Mouse (Mus musculus) forebrain, embryonic 10.5 days (tissue): ENCODE data around the gene Gm44596. TPM values are rescaled to one million over a fixed set of nuclear protein-coding genes. Genes with fewer than 3 reads are reported as not detected.
"Not testable (repeated sequence)": the region's sequence is repeated elsewhere in the genome, so short reads cannot be mapped to it uniquely, and the experiment has no call there.

Source experiments
- DNase-seq: peaks from one replicate; pipeline ENCODE4 v3.0.0-alpha.2; 2017; ENCODE audit warnings: low spot score; ENCODE audit errors: extremely low spot score
- H3K27ac ChIP-seq: fragments of 300-500 bp; sonication (generic); 2 replicates; pipeline ENCODE4 v1.5.1; 2016; ENCODE audit warnings: mild to moderate bottlenecking
- H3K27me3 ChIP-seq: fragments of 300-500 bp; sonication (generic); 2 replicates; pipeline ENCODE4 v1.6.1; 2016; ENCODE audit warnings: mild to moderate bottlenecking; ENCODE audit not compliant: poor library complexity, severe bottlenecking
- H3K36me3 ChIP-seq: fragments of 300-500 bp; sonication (generic); replicated peaks from 2 replicates; pipeline ENCODE4 v1.6.1; 2016; ENCODE audit warnings: mild to moderate bottlenecking, moderate library complexity
- H3K4me1 ChIP-seq: fragments of 300-500 bp; sonication (generic); 2 replicates; pipeline ENCODE4 v1.6.1; 2016
- H3K4me3 ChIP-seq: fragments of 300-500 bp; sonication (generic); 2 replicates; pipeline ENCODE4 v1.5.1; 2016; ENCODE audit warnings: mild to moderate bottlenecking, moderate library complexity
- H3K9me3 ChIP-seq: fragments of 300-500 bp; sonication (generic); 2 replicates; pipeline ENCODE4 v1.6.1; 2016; ENCODE audit warnings: mild to moderate bottlenecking, moderate library complexity
- WGBS: fragments of 180-500 bp; shearing (Covaris S2); methylation state at CpG from one replicate; pipeline ENCODE4 v1.1.7; 2016; 5-methylcytosine and 5-hydroxymethylcytosine counted together
- polyA plus RNA-seq: library from polyadenylated mRNA; unstranded; fragments of >200 nt; fragmentation: Nextera tagmentation; extraction: Ambion mirVana; gene quantifications from 2 replicates; pipeline ENCODE4 v1.2.1, GENCODE M21; 2016

Gm44596 gene
- polyA plus RNA-seq, 1 experiment from 2014 or later: not detected

- peak overlapping the region; percentile 81 for H3K4me3 ChIP-seq
- peak overlapping the region; percentile 97 for H3K27ac ChIP-seq
- DNase-seq: no peak
- no peaks in the 10 kb centered on the region for H3K27me3 ChIP-seq
- no peaks in the 10 kb centered on the region for H3K9me3 ChIP-seq
- peaks cover 59% of the 10 kb centered on the region for H3K36me3 ChIP-seq
- H3K4me1 ChIP-seq: peaks cover 50% of the 10 kb centered on the region
- WGBS: 18% methylated on average over 9 of the region's 9 CpGs
These were observed 13.4 kb upstream of the Gm44596 start for GRCm38 (mm10) chr6:128361901-128362300.

- H3K27me3 ChIP-seq: no peaks in the 10 kb centered on the region
- peak within 1 kb of the TSS; percentile 81 for H3K4me3 ChIP-seq
- DNase-seq: peak; percentile 88
- peaks cover 50% of the 10 kb centered on the region for H3K4me1 ChIP-seq
- peak within 1 kb of the TSS; percentile 97 for H3K27ac ChIP-seq
- H3K36me3 ChIP-seq: peaks cover 59% of the 10 kb centered on the region
- under 1% methylated on average over 57 of the region's 76 CpGs for WGBS
- H3K9me3 ChIP-seq: no peaks in the 10 kb centered on the region
These were observed 12.8 kb upstream of the Gm44596 start, which contains the start of the genes Rhno1 and Foxm1 for GRCm38 (mm10) chr6:128362381-128363006. TSS of gene Rhno1 (minus strand) at chr6:128362911. TSS of gene Foxm1 (plus strand) at chr6:128362967.

GRCm38 (mm10) chr6:128363007-128363825 is 12.1 kb upstream of the Gm44596 start:
- 2% methylated on average over 46 of the region's 46 CpGs for WGBS
- Histone ChIP-seq H3K4me1 (peaks cover 50% of the 10 kb centered on the region), H3K27ac (peak overlapping the region; percentile 97), H3K9me3 (no peaks in the 10 kb centered on the region), H3K27me3 (no peaks in the 10 kb centered on the region), H3K36me3 (peaks cover 59% of the 10 kb centered on the region), H3K4me3 (peak overlapping the region; percentile 81)
- DNase-seq: peak; percentile 71

DNA sequence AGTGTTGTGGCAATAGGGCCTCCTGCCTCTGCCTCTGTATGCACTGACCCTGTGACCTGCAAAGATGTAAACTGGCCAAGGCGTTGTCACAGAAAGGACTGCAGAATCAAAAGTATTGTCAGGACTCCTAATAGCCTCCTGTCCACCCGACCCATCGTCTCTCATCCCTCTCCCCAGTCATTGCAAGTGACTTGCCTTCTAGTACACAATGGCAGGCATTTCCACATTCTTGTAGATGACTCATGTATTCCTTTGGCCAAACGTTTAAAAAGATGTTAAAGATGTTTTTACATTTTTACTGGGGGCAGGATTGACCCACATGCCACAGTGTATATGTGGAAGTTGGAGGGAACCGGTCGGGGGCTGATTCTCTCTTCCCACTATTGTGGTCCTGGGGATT is 10.6 kb upstream of the Gm44596 start:
- WGBS: 88% methylated on average over 6 of the region's 6 CpGs
- Histone ChIP-seq H3K4me3 (peak overlapping the region; percentile 81; the same call in 1 of the 2 replicates), H3K36me3 (peaks cover 65% of the 10 kb centered on the region), H3K9me3 (no peaks in the 10 kb centered on the region), H3K27ac (no peak overlapping the region), H3K4me1 (peaks cover 48% of the 10 kb centered on the region), H3K27me3 (no peaks in the 10 kb centered on the region)
- no peak for DNase-seq

GRCm38 (mm10) chr6:128366466-128366865 is 8.8 kb upstream of the Gm44596 start:
- 92% methylated on average over 5 of the region's 5 CpGs for WGBS

GRCm38 (mm10) chr6:128370040-128370439 is 5.3 kb upstream of the Gm44596 start:
- Histone ChIP-seq H3K36me3 (peaks cover 100% of the 10 kb centered on the region), H3K4me1 (peaks cover 25% of the 10 kb centered on the region), H3K9me3 (no peaks in the 10 kb centered on the region), H3K4me3 (no peak overlapping the region), H3K27me3 (no peaks in the 10 kb centered on the region), H3K27ac (no peak overlapping the region)
- WGBS: 96% methylated on average over 5 of the region's 5 CpGs
- no peak for DNase-seq

More at GRCm38 (mm10) chr6:128366466-128366865, 8.8 kb upstream of the Gm44596 start:
- H3K4me1 ChIP-seq: peaks cover 30% of the 10 kb centered on the region
- no peaks in the 10 kb centered on the region for H3K9me3 ChIP-seq
- no peak overlapping the region for H3K27ac ChIP-seq
- DNase-seq: no peak
- peaks cover 73% of the 10 kb centered on the region for H3K36me3 ChIP-seq
- no peak overlapping the region for H3K4me3 ChIP-seq
- H3K27me3 ChIP-seq: no peaks in the 10 kb centered on the region

DNA sequence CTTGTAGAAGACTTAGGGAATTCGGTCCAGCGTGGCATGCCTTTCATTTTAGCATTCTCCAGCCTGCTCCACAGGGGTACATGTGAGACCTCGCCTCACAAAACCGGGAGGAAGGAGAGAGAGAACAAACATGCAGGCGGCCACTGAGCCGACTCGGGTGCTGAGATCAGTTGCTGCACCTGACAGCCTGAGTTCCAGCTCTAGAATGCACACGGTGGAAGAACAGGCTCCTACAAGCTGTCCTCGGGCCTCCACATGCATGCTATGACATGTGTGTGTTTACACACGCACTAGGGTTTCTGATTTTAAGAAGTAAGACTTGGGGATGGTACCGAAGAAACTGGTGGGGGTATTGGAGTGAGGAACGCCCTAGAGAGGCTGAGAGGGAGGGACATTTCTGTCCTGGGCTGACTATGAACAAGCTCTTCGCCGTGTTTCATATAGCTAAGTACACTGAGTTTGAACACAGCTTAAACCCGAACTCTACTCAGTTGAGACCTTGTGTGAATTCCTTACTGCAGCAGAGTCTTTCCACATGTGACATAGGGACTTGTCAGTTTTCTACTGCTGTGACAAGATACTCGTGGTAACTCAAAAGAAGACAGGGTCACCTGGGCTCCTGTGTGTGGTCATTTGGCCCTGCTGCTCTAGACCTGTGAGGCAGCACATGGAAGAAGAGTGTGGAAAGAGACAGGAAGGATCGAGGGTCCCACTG is 1.2 kb downstream of the Gm44596 start:
- no peak overlapping the region for H3K4me3 ChIP-seq
- peaks cover 29% of the 10 kb centered on the region for H3K4me1 ChIP-seq
- no peak overlapping the region for H3K27ac ChIP-seq
- H3K9me3 ChIP-seq: no peaks in the 10 kb centered on the region
- DNase-seq: no peak
- H3K27me3 ChIP-seq: no peaks in the 10 kb centered on the region
- 93% methylated on average over 17 of the region's 17 CpGs for WGBS
- peaks cover 60% of the 10 kb centered on the region for H3K36me3 ChIP-seq

GRCm38 (mm10) chr6:128379636-128380035 is 4.3 kb downstream of the Gm44596 start:
- H3K36me3 ChIP-seq: peaks cover 29% of the 10 kb centered on the region
- H3K27ac ChIP-seq: no peak overlapping the region
- DNase-seq: no peak
- no peaks in the 10 kb centered on the region for H3K27me3 ChIP-seq
- no peaks in the 10 kb centered on the region for H3K9me3 ChIP-seq
- H3K4me3 ChIP-seq: no peak overlapping the region
- WGBS: 87% methylated on average over 16 of the region's 16 CpGs
- H3K4me1 ChIP-seq: peaks cover 12% of the 10 kb centered on the region

GRCm38 (mm10) chr6:128380594-128381167 is 5.4 kb downstream of the Gm44596 start:
- WGBS: 76% methylated on average over 1 of the region's 1 CpGs
- H3K4me1 ChIP-seq, H3K4me3 ChIP-seq: not testable (repeated sequence)

GRCm38 (mm10) chr6:128381254-128381653 is 6.0 kb downstream of the Gm44596 start:
- no peaks in the 10 kb centered on the region for H3K27me3 ChIP-seq
- peaks cover 14% of the 10 kb centered on the region for H3K36me3 ChIP-seq
- no peak overlapping the region for H3K4me3 ChIP-seq
- H3K27ac ChIP-seq: no peak overlapping the region
- DNase-seq: no peak
- WGBS: 84% methylated on average over 3 of the region's 3 CpGs
- no peaks in the 10 kb centered on the region for H3K9me3 ChIP-seq
- no peaks in the 10 kb centered on the region for H3K4me1 ChIP-seq

More at GRCm38 (mm10) chr6:128380594-128381167, 5.4 kb downstream of the Gm44596 start:
- not testable (repeated sequence) for H3K9me3 ChIP-seq, DNase-seq, H3K27me3 ChIP-seq, H3K27ac ChIP-seq
- peaks cover 20% of the 10 kb centered on the region for H3K36me3 ChIP-seq

DNA sequence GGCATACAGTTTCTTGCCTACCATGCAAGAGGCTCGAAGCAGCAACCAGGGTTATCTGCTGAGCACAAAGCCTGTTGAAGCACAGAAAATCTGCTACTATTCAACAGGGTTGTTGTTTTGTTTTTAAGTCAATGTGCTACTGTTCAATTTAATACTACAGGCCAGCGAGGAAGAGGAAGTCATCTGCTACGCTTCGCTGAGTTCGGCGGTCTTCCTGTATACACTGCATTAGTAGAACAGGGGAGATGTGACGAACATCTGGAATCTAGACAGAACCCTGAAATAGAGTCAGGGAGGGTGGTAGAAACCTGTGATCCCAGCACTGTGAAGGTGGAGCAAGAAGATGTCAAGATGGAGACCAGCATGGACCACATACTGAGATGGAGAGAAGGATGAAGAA is 8.4 kb downstream of the Gm44596 start:
- no peak for DNase-seq
- no peak overlapping the region for H3K4me3 ChIP-seq
- H3K9me3 ChIP-seq: no peaks in the 10 kb centered on the region
- no peaks in the 10 kb centered on the region for H3K36me3 ChIP-seq
- H3K4me1 ChIP-seq: peaks cover 6% of the 10 kb centered on the region
- 82% methylated on average over 7 of the region's 7 CpGs for WGBS
- H3K27ac ChIP-seq: no peak overlapping the region
- H3K27me3 ChIP-seq: no peaks in the 10 kb centered on the region

GRCm38 (mm10) chr6:128385026-128385425 is 9.7 kb downstream of the Gm44596 start:
- Histone ChIP-seq H3K27ac (no peak overlapping the region), H3K4me1 (peaks cover 6% of the 10 kb centered on the region), H3K9me3 (no peaks in the 10 kb centered on the region), H3K4me3 (no peak overlapping the region), H3K36me3 (no peaks in the 10 kb centered on the region), H3K27me3 (no peaks in the 10 kb centered on the region)
- 91% methylated on average over 1 of the region's 1 CpGs for WGBS
- no peak for DNase-seq
